Mouse (Mus musculus) embryonic facial prominence, embryonic 11.5 days (tissue): ENCODE measurements at regions not wholly inside any gene's neighbourhood (a gene's known extent, or its start where the extent isn't known, plus 50 kb on each side); places are given as distances from the start of the nearest gene placed in this dataset.

Source experiments
- ATAC-seq: fragments of 200-750 bp; cut with Nextera tagmentation; replicated peaks from 2 replicates; pipeline ENCODE4 v1.8.0; 2017; ENCODE audit warnings: low read depth; ENCODE audit not compliant: insufficient number of reproducible peaks, low FRiP score, low TSS enrichment
- DNase-seq: peaks from one replicate; pipeline ENCODE4 v3.0.0-alpha.2; 2015; ENCODE audit warnings: low spot score
- H3K27ac ChIP-seq: fragments of 300-500 bp; sonication (generic); replicated peaks from 2 replicates; pipeline ENCODE4 v1.5.1; 2014; ENCODE audit warnings: mild to moderate bottlenecking, low read depth, low read length, control low read depth
- H3K27me3 ChIP-seq: fragments of 300-500 bp; sonication (generic); 2 replicates; pipeline ENCODE4 v1.6.1; 2014; ENCODE audit warnings: mild to moderate bottlenecking, low read length, moderate library complexity, mixed read lengths; ENCODE audit not compliant: control insufficient read depth, insufficient read depth
- H3K36me3 ChIP-seq: fragments of 300-500 bp; sonication (generic); replicated peaks from 2 replicates; pipeline ENCODE4 v1.6.1; 2014; ENCODE audit warnings: low read depth, mild to moderate bottlenecking, low read length, moderate library complexity, mixed read lengths; ENCODE audit not compliant: control insufficient read depth, insufficient read depth
- H3K4me1 ChIP-seq: fragments of 300-500 bp; sonication (generic); 2 replicates; pipeline ENCODE4 v1.6.1; 2014; ENCODE audit warnings: low read length, mixed read lengths; ENCODE audit not compliant: control insufficient read depth, insufficient read depth
- H3K4me2 ChIP-seq: fragments of 300-500 bp; sonication (generic); 2 replicates; pipeline ENCODE4 v1.6.1; 2014; ENCODE audit warnings: low read depth, mild to moderate bottlenecking, control low read depth, low read length, moderate library complexity
- H3K4me3 ChIP-seq: fragments of 300-500 bp; sonication (generic); 2 replicates; pipeline ENCODE4 v1.5.1; 2014; ENCODE audit warnings: low read depth, low read length, control low read depth
- H3K9ac ChIP-seq: fragments of 300-500 bp; sonication (generic); replicated peaks from 2 replicates; pipeline ENCODE4 v1.6.1; 2014; ENCODE audit warnings: mild to moderate bottlenecking, control low read depth, low read length
- H3K9me3 ChIP-seq: fragments of 300-500 bp; sonication (generic); replicated peaks from 2 replicates; pipeline ENCODE4 v1.6.1; 2016; ENCODE audit warnings: mild to moderate bottlenecking, low read length, inconsistent platforms, mixed read lengths; ENCODE audit not compliant: control insufficient read depth
- WGBS: fragments of 180-500 bp; shearing (Covaris S2); extraction: QIAGEN DNeasy Blood & Tissue Kit; methylation state at CpG from one replicate; pipeline ENCODE4 v1.1.7; 2014; 5-methylcytosine and 5-hydroxymethylcytosine counted together

DNA sequence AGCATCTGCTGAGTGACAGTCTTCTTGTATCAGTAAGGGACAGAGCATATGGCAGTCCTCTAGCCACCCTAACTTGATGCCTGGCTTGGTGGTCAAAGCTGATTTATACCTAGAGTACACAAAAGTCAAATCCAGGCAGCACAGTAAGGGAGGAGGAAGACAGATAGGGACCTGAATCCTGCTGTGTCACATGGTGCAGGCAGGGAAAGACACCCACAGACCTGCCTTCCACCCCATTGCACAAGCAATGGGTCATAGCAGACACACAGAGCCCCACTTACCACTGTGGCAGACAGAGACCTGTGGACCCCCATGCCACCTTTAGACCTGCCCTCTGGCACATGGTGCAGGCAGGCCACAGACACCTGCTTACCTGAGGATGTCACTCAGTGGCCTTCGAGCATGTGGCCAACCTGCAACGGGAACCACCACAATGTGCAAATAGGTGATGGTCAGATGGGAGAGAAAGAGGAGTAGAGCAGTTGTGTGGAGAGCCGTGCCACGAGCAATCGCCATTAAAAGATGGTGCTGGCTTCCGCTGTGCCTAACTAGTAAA is 244.0 kb upstream of the Paip1 start:
- WGBS, result 93% methylated on average over 6 of the region's 6 CpGs
- Histone ChIP-seq H3K4me1 (no peaks in the 10 kb centered on the region), H3K9ac (no peak overlapping the region), H3K4me3 (no peak overlapping the region), H3K27ac (no peak overlapping the region), H3K36me3 (no peaks in the 10 kb centered on the region), H3K4me2 (no peak overlapping the region), H3K9me3 (no peaks in the 10 kb centered on the region), H3K27me3 (no peaks in the 10 kb centered on the region)
- no peak for ATAC-seq
- DNase-seq, result no peak

- no peak overlapping the region for H3K9ac ChIP-seq
- H3K27ac ChIP-seq, result no peak overlapping the region
- H3K36me3 ChIP-seq, result no peaks in the 10 kb centered on the region
- H3K4me1 ChIP-seq, result no peaks in the 10 kb centered on the region
- no peak for DNase-seq
- no peaks in the 10 kb centered on the region for H3K9me3 ChIP-seq
- peak; percentile 52; the same call in 1 of the 2 replicates for ATAC-seq
- H3K4me2 ChIP-seq, result no peak overlapping the region
- no peak overlapping the region for H3K4me3 ChIP-seq
- H3K27me3 ChIP-seq, result no peaks in the 10 kb centered on the region
- 95% methylated on average over 5 of the region's 5 CpGs for WGBS
These were observed 242.7 kb upstream of the Paip1 start for GRCm38 (mm10) chr13:119185567-119186143.

DNA sequence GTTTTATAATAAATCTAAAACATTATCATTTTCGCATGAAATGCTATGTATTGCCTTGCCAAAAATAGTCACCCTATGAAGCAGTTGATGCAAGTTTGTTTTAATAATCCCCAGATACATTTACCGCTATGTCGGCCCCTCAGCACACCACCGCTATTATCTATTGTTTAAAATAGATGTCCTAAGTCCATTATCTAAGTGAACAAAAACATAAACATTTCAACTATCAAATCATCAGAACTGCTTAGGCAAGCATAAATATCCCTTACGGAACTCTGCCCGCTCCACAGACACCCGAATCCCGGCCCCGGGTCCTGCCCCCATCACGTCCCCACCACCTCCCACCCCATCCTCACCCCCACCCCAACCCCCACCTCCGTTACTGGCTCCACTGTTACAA is 196.8 kb upstream of the Paip1 start:
- DNase-seq (no peak), ATAC-seq (no peak)
- Histone ChIP-seq H3K9me3 (no peaks in the 10 kb centered on the region), H3K36me3 (no peaks in the 10 kb centered on the region), H3K4me3 (no peak overlapping the region), H3K27me3 (no peaks in the 10 kb centered on the region), H3K4me1 (no peaks in the 10 kb centered on the region), H3K9ac (no peak overlapping the region), H3K4me2 (no peak overlapping the region), H3K27ac (no peak overlapping the region)
- WGBS, result 80% methylated on average over 11 of the region's 11 CpGs

- H3K4me2 ChIP-seq, result no peak overlapping the region
- DNase-seq (no peak), ATAC-seq (no peak)
- no peaks in the 10 kb centered on the region for H3K4me1 ChIP-seq
- 57% methylated on average over 8 of the region's 8 CpGs for WGBS
- no peak overlapping the region for H3K9ac ChIP-seq
- H3K27ac ChIP-seq, result no peak overlapping the region
- H3K27me3 ChIP-seq, result no peaks in the 10 kb centered on the region
- H3K36me3 ChIP-seq, result no peaks in the 10 kb centered on the region
- H3K9me3 ChIP-seq, result no peaks in the 10 kb centered on the region
- H3K4me3 ChIP-seq, result no peak overlapping the region
These were observed 196.0 kb upstream of the Paip1 start for GRCm38 (mm10) chr13:119232100-119233029.

DNA sequence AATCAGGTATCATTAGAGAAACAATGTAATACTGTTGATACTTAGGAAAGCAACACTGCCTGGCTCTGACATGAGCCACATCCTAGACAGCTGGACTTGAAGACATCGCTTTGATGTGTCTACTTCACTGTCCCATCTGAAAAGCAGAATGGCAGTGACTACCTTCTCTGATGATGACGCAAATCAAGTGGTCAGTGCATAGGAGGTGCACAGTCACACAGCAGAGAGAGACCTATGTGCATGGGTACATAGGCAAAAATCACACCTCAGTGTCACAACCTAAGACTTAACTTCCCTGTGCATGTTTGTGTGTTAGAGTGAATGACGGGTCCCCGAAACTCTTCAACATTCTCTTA is 195.4 kb upstream of the Paip1 start:
- Histone ChIP-seq H3K4me3 (no peak overlapping the region), H3K9me3 (no peaks in the 10 kb centered on the region), H3K27me3 (no peaks in the 10 kb centered on the region), H3K36me3 (no peaks in the 10 kb centered on the region), H3K27ac (no peak overlapping the region), H3K9ac (no peak overlapping the region), H3K4me1 (no peaks in the 10 kb centered on the region), H3K4me2 (no peak overlapping the region)
- 88% methylated on average over 4 of the region's 4 CpGs for WGBS
- DNase-seq (no peak), ATAC-seq (no peak)

- WGBS, result 74% methylated on average over 3 of the region's 3 CpGs
- H3K4me3 ChIP-seq, result no peak overlapping the region
- no peak overlapping the region for H3K27ac ChIP-seq
- H3K4me1 ChIP-seq, result no peaks in the 10 kb centered on the region
- DNase-seq (no peak), ATAC-seq (no peak)
- no peak overlapping the region for H3K4me2 ChIP-seq
- H3K36me3 ChIP-seq, result no peaks in the 10 kb centered on the region
- no peak overlapping the region for H3K9ac ChIP-seq
- H3K9me3 ChIP-seq, result no peaks in the 10 kb centered on the region
- no peaks in the 10 kb centered on the region for H3K27me3 ChIP-seq
These were observed 194.5 kb upstream of the Paip1 start for GRCm38 (mm10) chr13:119233869-119234268.

- no peak for DNase-seq
- no peaks in the 10 kb centered on the region for H3K36me3 ChIP-seq
- no peak overlapping the region for H3K9ac ChIP-seq
- no peaks in the 10 kb centered on the region for H3K27me3 ChIP-seq
- H3K27ac ChIP-seq, result no peak overlapping the region
- no peak for ATAC-seq
- H3K4me2 ChIP-seq, result no peak overlapping the region
- H3K4me3 ChIP-seq, result no peak overlapping the region
- H3K4me1 ChIP-seq, result no peaks in the 10 kb centered on the region
- H3K9me3 ChIP-seq, result no peaks in the 10 kb centered on the region
- WGBS, result 52% methylated on average over 3 of the region's 3 CpGs
These were observed 186.0 kb upstream of the Paip1 start for GRCm38 (mm10) chr13:119242358-119242757.

DNA sequence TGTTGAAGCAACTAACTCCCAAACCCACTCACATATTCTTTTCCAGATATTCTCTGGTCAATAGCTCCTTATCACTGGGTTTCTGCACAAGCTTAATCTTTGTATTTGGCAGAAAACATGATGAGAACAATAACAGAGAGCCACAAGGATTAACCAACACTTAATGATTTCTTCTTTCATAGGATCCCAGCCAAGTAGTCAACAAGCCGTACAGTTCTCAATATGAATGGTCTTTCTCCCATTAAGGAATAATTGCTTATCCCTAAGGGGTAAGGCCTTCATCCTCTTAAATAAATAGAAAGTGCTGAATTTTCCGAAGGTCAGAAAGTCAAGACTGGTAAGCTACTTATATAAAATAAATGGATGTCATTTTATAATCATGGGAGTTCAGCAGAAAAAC is 181.3 kb upstream of the Paip1 start:
- ATAC-seq (no peak), DNase-seq (no peak)
- Histone ChIP-seq H3K4me2 (no peak overlapping the region), H3K27ac (no peak overlapping the region), H3K4me1 (no peaks in the 10 kb centered on the region), H3K9ac (no peak overlapping the region), H3K36me3 (no peaks in the 10 kb centered on the region), H3K4me3 (no peak overlapping the region), H3K27me3 (no peaks in the 10 kb centered on the region), H3K9me3 (no peaks in the 10 kb centered on the region)
- 80% methylated on average over 2 of the region's 2 CpGs for whole genome bisulfite sequencing
